Comparison of ENCODE assay signal across 17 mouse cellular contexts in genomic region chr6:84205611-84206010, GRCm38 (mm10).
"Had no signal": no experiment of that assay in that cellular context is flagged by ENCODE, and none has a peak within 500 bp of the region (broad histone marks: within the 10 kb centered on the region; RNA-seq: fewer than 3 reads in every experiment).

No protein-coding gene starts in this region.

- H3K27ac ChIP-seq: kidney, embryonic 15.5 days; left cerebral cortex, adult 2 months; liver, embryonic 15.5 days; lung, embryonic 15.5 days; stomach, postnatal 0 days had no signal

- H3K27me3 ChIP-seq: kidney, embryonic 15.5 days; liver, embryonic 15.5 days; lung, embryonic 15.5 days had no signal

- H3K4me3 ChIP-seq: kidney, embryonic 15.5 days; left cerebral cortex, adult 2 months; liver, embryonic 15.5 days; lung, embryonic 15.5 days had no signal

- DNase-seq: kidney, adult 11 months; kidney, adult 8-10 months; kidney, postnatal 10 days; kidney, postnatal 36 days; layer of hippocampus, postnatal 36 days; lung, adult 18-20 months; lung, postnatal 10 days; lung, postnatal 4 days; midbrain, embryonic 14.5 days; retina, postnatal 1 day; thymus, adult 18-20 months; thymus, postnatal 36 days had no signal

- H3K4me1 ChIP-seq: kidney, embryonic 15.5 days; liver, embryonic 15.5 days; lung, embryonic 15.5 days had no signal
